Mouse (Mus musculus) CH12.LX (cell line): ENCODE data around the gene Ppp1r1a. TPM values are rescaled to one million over a fixed set of nuclear protein-coding genes. Genes with fewer than 3 reads are reported as not detected.
A peak's percentile ranks its signal among the peaks of the same experiment; 100 is the strongest.

Experiments
- DNase-seq: peaks from one replicate; pipeline ENCODE4 v3.0.0-alpha.2; 2013; ENCODE audit errors: extremely low read depth
- H3K27ac ChIP-seq: 2 replicates; pipeline ENCODE4 v1.5.1; 2012; ENCODE audit warnings: low read depth, mild to moderate bottlenecking, control low read depth, moderate library complexity; ENCODE audit not compliant: insufficient read depth
- H3K27me3 ChIP-seq: replicated peaks from 2 replicates; pipeline ENCODE3; 2012; ENCODE audit warnings: inconsistent platforms
- H3K36me3 ChIP-seq, 2 experiments: replicated peaks in 1 of 2; 2 replicates each; pipeline versions ENCODE3 to v1.6.1; 2012; ENCODE audit warnings: inconsistent platforms in 1 of 2, low read length in 1 of 2, mild to moderate bottlenecking in 1 of 2, mixed read lengths in 1 of 2, moderate library complexity in 1 of 2; ENCODE audit not compliant: control insufficient read depth in 1 of 2, insufficient read depth in 1 of 2
- H3K4me1 ChIP-seq, 2 experiments: 2 replicates each; pipeline ENCODE4 v1.6.1; 2012; ENCODE audit warnings: inconsistent platforms in 1 of 2, moderate library complexity in 1 of 2; ENCODE audit not compliant: insufficient read depth in 2 of 2, control insufficient read depth in 1 of 2
- H3K4me2 ChIP-seq: 2 replicates; pipeline ENCODE4 v1.6.1; 2012; ENCODE audit warnings: low read depth, mild to moderate bottlenecking, control low read depth; ENCODE audit not compliant: poor library complexity, insufficient read depth, severe bottlenecking
- H3K4me3 ChIP-seq, 3 experiments: fragments of 150-350 bp in 1 of 3; sonication (generic) in 1 of 3; replicated peaks in 1 of 3; 2 replicates each; pipeline versions ENCODE3 to v1.5.1; 2011 to 2012; ENCODE audit warnings: low read depth in 2 of 3, low read length in 2 of 3, mild to moderate bottlenecking in 2 of 3, moderate library complexity in 2 of 3, control low read depth in 1 of 3, improper control_type of control experiment in 1 of 3, inconsistent platforms in 1 of 3, mixed read lengths in 1 of 3; ENCODE audit not compliant: poor library complexity in 1 of 3
- H3K79me2 ChIP-seq: replicated peaks from 2 replicates; pipeline ENCODE4 v1.6.1; 2012; ENCODE audit warnings: mild to moderate bottlenecking, moderate library complexity; ENCODE audit not compliant: control insufficient read depth, poor library complexity, insufficient read depth, severe bottlenecking; ENCODE audit errors: extremely low read depth
- H3K9ac ChIP-seq: 2 replicates; pipeline ENCODE4 v1.6.1; 2012; ENCODE audit warnings: low read depth, mild to moderate bottlenecking, control low read depth, moderate library complexity; ENCODE audit not compliant: insufficient read depth
- H3K9me3 ChIP-seq: replicated peaks from 2 replicates; pipeline ENCODE3; 2012; ENCODE audit warnings: low read length, inconsistent platforms, mixed read lengths
- CHD1 ChIP-seq: IDR thresholded peaks from 2 replicates; pipeline ENCODE4 v1.6.1; 2012; ENCODE audit warnings: low read depth, low read length, improper control_type of control experiment, inconsistent platforms
- CHD2 ChIP-seq: IDR thresholded peaks from 2 replicates; pipeline ENCODE4 v1.6.1; 2011; ENCODE audit warnings: low read length, improper control_type of control experiment
- E2F4 ChIP-seq: IDR thresholded peaks from 2 replicates; pipeline ENCODE4 v1.6.1; 2011; ENCODE audit warnings: low read depth, low read length, improper control_type of control experiment; ENCODE audit not compliant: insufficient replicate concordance
- ETS1 ChIP-seq: conservative IDR thresholded peaks from 2 replicates; pipeline ENCODE4 v1.6.1; 2012; ENCODE audit warnings: low read depth, mild to moderate bottlenecking, inconsistent platforms, low read length, improper control_type of control experiment, moderate library complexity
- GABPA ChIP-seq: IDR thresholded peaks from 2 replicates; pipeline ENCODE4 v1.6.1; 2012; ENCODE audit warnings: low read depth, low read length, improper control_type of control experiment, inconsistent platforms; ENCODE audit not compliant: insufficient replicate concordance
- MAZ ChIP-seq: IDR thresholded peaks from 2 replicates; pipeline ENCODE4 v1.6.1; 2012; ENCODE audit warnings: low read depth, mild to moderate bottlenecking, inconsistent platforms, low read length, improper control_type of control experiment, moderate library complexity
- PAX5 ChIP-seq: IDR thresholded peaks from 2 replicates; pipeline ENCODE4 v1.6.1; 2012; ENCODE audit warnings: low read length, inconsistent platforms, mixed read lengths
- POLR2AphosphoS2 ChIP-seq: IDR thresholded peaks from 2 replicates; pipeline ENCODE4 v1.6.1; 2011; ENCODE audit warnings: low read depth, low read length, improper control_type of control experiment
- RCOR1 ChIP-seq: conservative IDR thresholded peaks from 2 replicates; pipeline ENCODE4 v1.6.1; 2012; ENCODE audit warnings: low read depth, mild to moderate bottlenecking, inconsistent platforms, low read length, improper control_type of control experiment
- SIN3A ChIP-seq: IDR thresholded peaks from 2 replicates; pipeline ENCODE4 v1.6.1; 2012; ENCODE audit warnings: low read length, improper control_type of control experiment, inconsistent platforms
- SMC3 ChIP-seq: IDR thresholded peaks from 2 replicates; pipeline ENCODE4 v1.6.1; 2011; ENCODE audit warnings: low read depth, low read length, improper control_type of control experiment
- TBP ChIP-seq: conservative IDR thresholded peaks from 2 replicates; pipeline ENCODE4 v1.6.1; 2011; ENCODE audit warnings: low read depth, low read length, improper control_type of control experiment
- TCF12 ChIP-seq: IDR thresholded peaks from 2 replicates; pipeline ENCODE4 v1.6.1; 2014; ENCODE audit warnings: low read depth, mild to moderate bottlenecking, inconsistent platforms, low read length, improper control_type of control experiment
- USF1 ChIP-seq: IDR thresholded peaks from 2 replicates; pipeline ENCODE4 v1.6.1; 2014; ENCODE audit warnings: low read depth, mild to moderate bottlenecking, inconsistent platforms, low read length, improper control_type of control experiment
- USF2 ChIP-seq: conservative IDR thresholded peaks from 2 replicates; pipeline ENCODE4 v1.6.1; 2011; ENCODE audit warnings: low read depth, low read length, improper control_type of control experiment
- ZC3H11A ChIP-seq: IDR thresholded peaks from 2 replicates; pipeline ENCODE4 v1.6.1; 2012; ENCODE audit warnings: low read depth, mild to moderate bottlenecking, inconsistent platforms, low read length, improper control_type of control experiment
- ZKSCAN1 ChIP-seq: IDR thresholded peaks from 2 replicates; pipeline ENCODE4 v1.6.1; 2012; ENCODE audit warnings: low read depth, inconsistent platforms, low read length, improper control_type of control experiment, borderline replicate concordance
- ZMIZ1 ChIP-seq: IDR thresholded peaks from 2 replicates; pipeline ENCODE4 v1.6.1; 2012; ENCODE audit warnings: low read depth, mild to moderate bottlenecking, inconsistent platforms, low read length, improper control_type of control experiment
- ZNF384 ChIP-seq: IDR thresholded peaks from 2 replicates; pipeline ENCODE4 v1.6.1; 2012; ENCODE audit warnings: low read depth, low read length, improper control_type of control experiment, inconsistent platforms
- dilution Hi-C: fragments of 300-500 bp; cut with MboI; formaldehyde crosslinking; loops from 2 replicates; pipeline ENCODE4 v1.14.3; 2020; ENCODE audit warnings: low sequenced_read_pairs; ENCODE audit not compliant: extremely low pct_unique_long_range_greater_than_20kb, extremely low pct_ligation_motif_present
- in situ Hi-C: fragments of 300-500 bp; cut with MboI; formaldehyde crosslinking; loops from 3 replicates; pipeline ENCODE4 v1.14.3; 2019; ENCODE audit warnings: low sequenced_read_pairs, low pct_ligation_motif_present, low pct_unique_long_range_greater_than_20kb, mixed read lengths
- polyA plus RNA-seq: library from polyadenylated mRNA; unstranded; fragments of >175 nt; gene quantifications from 2 replicates; pipeline ENCODE4 v1.2.1, GENCODE M21; 2012; ENCODE audit warnings: low read depth; ENCODE audit not compliant: insufficient read length
- total RNA-seq, 2 experiments: library from RNA; depleted of rRNA; stranded (reverse); fragments of 300-350 nt in 1 of 2; fragments of >200 nt in 1 of 2; gene quantifications; 2 replicates each; pipeline ENCODE4 v1.2.3; 2012 to 2014

Ppp1r1a gene
- total and polyA plus RNA-seq, 3 experiments = 0.59 TPM; not detected in 2

- TF ChIP-seq ZMIZ1 (no peak), CHD2 (no peak), RCOR1 (no peak), ZC3H11A (no peak), SIN3A (no peak), SMC3 (no peak), ZNF384 (no peak), MAZ (0 out of 2 replicates have a peak, but pooled peaks have one; percentile 41), TBP (no peak), E2F4 (no peak), USF2 (no peak)
Observed at GRCm38 (mm10) chr15:103514914-103515313, 22.9 kb downstream of the Ppp1r1a start (continued).

GRCm38 (mm10) chr15:103514119-103514518, 23.7 kb downstream of the Ppp1r1a start:
- no peak overlapping the region for H3K4me2 ChIP-seq
- peaks cover 14 to 77% of the 10 kb centered on the region in 2 experiments for H3K36me3 ChIP-seq
- H3K4me3 ChIP-seq = no peak overlapping the region
- peak; percentile 86 for DNase-seq
- dilution Hi-C loops = no loop called here
- H3K9ac ChIP-seq = no peak overlapping the region
- no peaks in the 10 kb centered on the region for H3K27me3 ChIP-seq
- TF ChIP-seq ETS1 (no peak), TCF12 (no peak), ZKSCAN1 (no peak), GABPA (no peak), CHD1 (no peak)
- TF ChIP-seq, all 38 proteins: peak for 0
- Histone ChIP-seq H3K79me2 (no peaks in the 10 kb centered on the region), H3K9me3 (no peaks in the 10 kb centered on the region), H3K27ac (no peak overlapping the region), H3K4me1 (peaks cover 20 to 55% of the 10 kb centered on the region in 2 experiments)
- in situ Hi-C loops = no loop called here

- no peak overlapping the region for H3K4me3 ChIP-seq
Observed at GRCm38 (mm10) chr15:103513621-103514031, 24.2 kb downstream of the Ppp1r1a start.

More at GRCm38 (mm10) chr15:103513621-103514031, 24.2 kb downstream of the Ppp1r1a start:
- Histone ChIP-seq H3K36me3 (peaks cover 15 to 78% of the 10 kb centered on the region in 2 experiments), H3K79me2 (no peaks in the 10 kb centered on the region)
- TF ChIP-seq TCF12 (no peak), E2F4 (no peak), POLR2AphosphoS2 (no peak), RCOR1 (no peak), USF1 (no peak), PAX5 (no peak)
- TF ChIP-seq, all 38 proteins: peak for 0
- DNase-seq = no peak
- Histone ChIP-seq H3K4me2 (no peak overlapping the region), H3K4me1 (peaks cover 20 to 50% of the 10 kb centered on the region in 2 experiments), H3K9me3 (no peaks in the 10 kb centered on the region), H3K9ac (no peak overlapping the region), H3K27ac (no peak overlapping the region), H3K27me3 (no peaks in the 10 kb centered on the region)
- in situ Hi-C loops (no loop called here), dilution Hi-C loops (no loop called here)
